Mouse (Mus musculus) megakaryocyte, embryonic 14.5 days (primary cell): ENCODE data around the gene Pgd. TPM values are rescaled to one million over a fixed set of nuclear protein-coding genes. Genes with fewer than 3 reads are reported as not detected.

ENCODE experiments used
- H3K27me3 ChIP-seq: replicated peaks from 2 replicates; pipeline ENCODE3; 2012; ENCODE audit warnings: inconsistent platforms
- H3K36me3 ChIP-seq: replicated peaks from 2 replicates; pipeline ENCODE3; 2012; ENCODE audit warnings: low read length, inconsistent platforms, mixed read lengths
- H3K4me1 ChIP-seq: 2 replicates; pipeline ENCODE4 v1.6.1; 2012; ENCODE audit warnings: inconsistent platforms
- H3K4me3 ChIP-seq: replicated peaks from 2 replicates; pipeline ENCODE3; 2012; ENCODE audit warnings: moderate library complexity, mild to moderate bottlenecking, inconsistent platforms
- H3K9me3 ChIP-seq: 2 replicates; pipeline ENCODE4 v1.6.1; 2012; ENCODE audit warnings: inconsistent platforms
- FLI1 ChIP-seq: IDR thresholded peaks from 2 replicates; pipeline ENCODE4 v1.6.1; 2012; ENCODE audit warnings: low read length, inconsistent platforms, mixed read lengths
- GATA1 ChIP-seq: IDR thresholded peaks from 3 replicates; pipeline ENCODE4 v1.6.1; 2012; ENCODE audit warnings: mixed read lengths, low read length, inconsistent platforms, borderline replicate concordance
- polyA plus RNA-seq: library from polyadenylated mRNA; stranded (reverse); fragments of >175 nt; gene quantifications from 2 replicates; pipeline ENCODE4 v1.2.3, GENCODE M21; 2012; ENCODE audit warnings: low replicate concordance; ENCODE audit not compliant: insufficient read depth

Pgd gene
- polyA plus RNA-seq, 1 experiment = 133 TPM

- Histone ChIP-seq H3K36me3 (peaks cover 11% of the 10 kb centered on the region), H3K4me3 (no peak overlapping the region), H3K9me3 (no peaks in the 10 kb centered on the region), H3K27me3 (peaks cover 12% of the 10 kb centered on the region), H3K4me1 (no peaks in the 10 kb centered on the region)
- TF ChIP-seq FLI1 (no peak), GATA1 (no peak)
These were observed 22.0 kb upstream of the Pgd start for GRCm38 (mm10) chr4:149188563-149188962.

GRCm38 (mm10) chr4:149182755-149183154, 16.2 kb upstream of the Pgd start:
- Histone ChIP-seq H3K27me3 (peaks cover 29% of the 10 kb centered on the region), H3K9me3 (no peaks in the 10 kb centered on the region), H3K36me3 (peaks cover 23% of the 10 kb centered on the region), H3K4me3 (no peak overlapping the region), H3K4me1 (0 out of 2 replicates have a peak, but pooled peaks cover 4% of the 10 kb centered on the region)
- TF ChIP-seq FLI1 = no peak
- no peak for TF ChIP-seq GATA1

GRCm38 (mm10) chr4:149182192-149182591, 15.6 kb upstream of the Pgd start:
- no peaks in the 10 kb centered on the region for H3K9me3 ChIP-seq
- TF ChIP-seq FLI1 (no peak), GATA1 (no peak)
- no peak overlapping the region for H3K4me3 ChIP-seq
- H3K4me1 ChIP-seq = 0 out of 2 replicates have a peak, but pooled peaks cover 4% of the 10 kb centered on the region
- peaks cover 29% of the 10 kb centered on the region for H3K27me3 ChIP-seq
- peaks cover 17% of the 10 kb centered on the region for H3K36me3 ChIP-seq

- no peak overlapping the region for H3K4me3 ChIP-seq
- H3K27me3 ChIP-seq = peaks cover 26% of the 10 kb centered on the region
- H3K4me1 ChIP-seq = peaks cover 9% of the 10 kb centered on the region; the same call in 1 of the 2 replicates
- H3K9me3 ChIP-seq = no peaks in the 10 kb centered on the region
- TF ChIP-seq FLI1 (no peak), GATA1 (no peak)
- peaks cover 16% of the 10 kb centered on the region for H3K36me3 ChIP-seq
These were observed 13.0 kb upstream of the Pgd start for GRCm38 (mm10) chr4:149179573-149179972.

- H3K4me3 ChIP-seq = no peak overlapping the region
- H3K27me3 ChIP-seq = peaks cover 23% of the 10 kb centered on the region
- H3K4me1 ChIP-seq = peaks cover 9% of the 10 kb centered on the region; the same call in 1 of the 2 replicates
- TF ChIP-seq FLI1 (no peak), GATA1 (no peak)
- peaks cover 16% of the 10 kb centered on the region for H3K36me3 ChIP-seq
- H3K9me3 ChIP-seq = no peaks in the 10 kb centered on the region
These were observed 12.6 kb upstream of the Pgd start for GRCm38 (mm10) chr4:149179160-149179559.

GRCm38 (mm10) chr4:149178328-149178727, 11.8 kb upstream of the Pgd start:
- H3K4me1 ChIP-seq = peaks cover 15% of the 10 kb centered on the region
- TF ChIP-seq FLI1 (no peak), GATA1 (no peak)
- H3K27me3 ChIP-seq = peaks cover 23% of the 10 kb centered on the region
- no peaks in the 10 kb centered on the region for H3K9me3 ChIP-seq
- H3K4me3 ChIP-seq = no peak overlapping the region
- peaks cover 16% of the 10 kb centered on the region for H3K36me3 ChIP-seq

- H3K27me3 ChIP-seq = peaks cover 21% of the 10 kb centered on the region
- no peaks in the 10 kb centered on the region for H3K9me3 ChIP-seq
- peaks cover 23% of the 10 kb centered on the region for H3K4me1 ChIP-seq
- no peak for TF ChIP-seq FLI1
- no peak for TF ChIP-seq GATA1
- peaks cover 11% of the 10 kb centered on the region for H3K36me3 ChIP-seq
- no peak overlapping the region for H3K4me3 ChIP-seq
These were observed 10.5 kb upstream of the Pgd start for GRCm38 (mm10) chr4:149177046-149177445.

GRCm38 (mm10) chr4:149176645-149177044, 10.1 kb upstream of the Pgd start:
- Histone ChIP-seq H3K36me3 (peaks cover 7% of the 10 kb centered on the region), H3K9me3 (no peaks in the 10 kb centered on the region), H3K27me3 (peaks cover 18% of the 10 kb centered on the region), H3K4me1 (peaks cover 27% of the 10 kb centered on the region), H3K4me3 (no peak overlapping the region)
- no peak for TF ChIP-seq FLI1
- no peak for TF ChIP-seq GATA1

- H3K27me3 ChIP-seq = peaks cover 2% of the 10 kb centered on the region
- TF ChIP-seq GATA1 (no peak), FLI1 (no peak)
- no peaks in the 10 kb centered on the region for H3K36me3 ChIP-seq
- peaks cover 55% of the 10 kb centered on the region for H3K4me1 ChIP-seq
- no peaks in the 10 kb centered on the region for H3K9me3 ChIP-seq
- H3K4me3 ChIP-seq = no peak overlapping the region
These were observed 7.1 kb upstream of the Pgd start for GRCm38 (mm10) chr4:149173661-149174060.

- no peak overlapping the region for H3K4me3 ChIP-seq
- TF ChIP-seq GATA1 = no peak
- no peaks in the 10 kb centered on the region for H3K9me3 ChIP-seq
- H3K36me3 ChIP-seq = no peaks in the 10 kb centered on the region
- peaks cover 63% of the 10 kb centered on the region for H3K4me1 ChIP-seq
- H3K27me3 ChIP-seq = peaks cover 2% of the 10 kb centered on the region
These were observed 6.1 kb upstream of the Pgd start for GRCm38 (mm10) chr4:149172666-149173065.

- Histone ChIP-seq H3K27me3 (peaks cover 2% of the 10 kb centered on the region), H3K9me3 (no peaks in the 10 kb centered on the region), H3K4me3 (no peak overlapping the region), H3K4me1 (peaks cover 64% of the 10 kb centered on the region), H3K36me3 (no peaks in the 10 kb centered on the region)
- no peak for TF ChIP-seq FLI1
- no peak for TF ChIP-seq GATA1
These were observed 5.5 kb upstream of the Pgd start for GRCm38 (mm10) chr4:149172083-149172482.
